Mouse (Mus musculus) hindbrain, embryonic 12.5 days (tissue): ENCODE data around the gene Hsd17b2. TPM values are rescaled to one million over a fixed set of nuclear protein-coding genes. Genes with fewer than 3 reads are reported as not detected.

ENCODE experiments used
- ATAC-seq: fragments of 200-750 bp; cut with Nextera tagmentation; 2 replicates; pipeline ENCODE4 v1.8.0; 2017; ENCODE audit warnings: moderate TSS enrichment; ENCODE audit not compliant: low FRiP score
- H3K27ac ChIP-seq: fragments of 300-500 bp; sonication (generic); 2 replicates; pipeline ENCODE4 v1.5.1; 2016; ENCODE audit warnings: mild to moderate bottlenecking
- H3K27me3 ChIP-seq: fragments of 300-500 bp; sonication (generic); 2 replicates; pipeline ENCODE4 v1.6.1; 2016; ENCODE audit warnings: mild to moderate bottlenecking
- H3K36me3 ChIP-seq: fragments of 300-500 bp; sonication (generic); 2 replicates; pipeline ENCODE4 v1.6.1; 2016; ENCODE audit warnings: mild to moderate bottlenecking
- H3K4me1 ChIP-seq: fragments of 300-500 bp; sonication (generic); 2 replicates; pipeline ENCODE4 v1.6.1; 2016
- H3K4me2 ChIP-seq: fragments of 300-500 bp; sonication (generic); replicated peaks from 2 replicates; pipeline ENCODE4 v1.6.1; 2016; ENCODE audit warnings: mild to moderate bottlenecking
- H3K4me3 ChIP-seq: fragments of 300-500 bp; sonication (generic); 2 replicates; pipeline ENCODE4 v1.5.1; 2016; ENCODE audit warnings: mild to moderate bottlenecking
- H3K9ac ChIP-seq: fragments of 300-500 bp; sonication (generic); 2 replicates; pipeline ENCODE4 v1.6.1; 2016; ENCODE audit warnings: mild to moderate bottlenecking, moderate library complexity
- H3K9me3 ChIP-seq: fragments of 300-500 bp; sonication (generic); replicated peaks from 2 replicates; pipeline ENCODE4 v1.6.1; 2016; ENCODE audit warnings: mild to moderate bottlenecking
- WGBS: fragments of 180-500 bp; shearing (Covaris S2); methylation state at CpG from one replicate; pipeline ENCODE4 v1.1.7; 2016; 5-methylcytosine and 5-hydroxymethylcytosine counted together
- polyA plus RNA-seq: library from polyadenylated mRNA; unstranded; fragments of >200 nt; fragmentation: Nextera tagmentation; extraction: Ambion mirVana; gene quantifications from 2 replicates; pipeline ENCODE4 v1.2.1, GENCODE M21; 2016

Hsd17b2 gene
- polyA plus RNA-seq, 1 experiment from 2014 or later = not detected

DNA sequence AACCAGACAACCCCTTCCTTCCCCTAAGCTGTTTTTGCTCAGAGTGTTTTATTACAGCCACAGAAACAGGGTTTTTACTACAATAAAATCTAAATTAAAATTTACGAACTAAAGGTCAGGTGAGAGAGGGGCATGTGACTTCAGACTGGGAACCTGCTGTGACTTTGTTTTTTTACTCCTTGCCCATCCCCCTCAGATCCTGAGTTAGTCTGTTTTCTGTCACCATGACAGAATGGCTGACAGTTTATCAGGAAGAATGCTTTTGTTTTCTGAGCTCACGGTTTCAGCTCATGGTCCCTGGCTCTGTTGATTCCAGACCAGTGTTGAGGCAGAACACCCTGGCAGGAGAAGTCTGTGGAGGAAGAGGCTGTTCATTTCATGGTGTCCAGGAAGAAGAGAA is 47.7 kb downstream of the Hsd17b2 start:
- 44% methylated on average over 2 of the region's 2 CpGs for WGBS
- H3K9me3 ChIP-seq = no peaks in the 10 kb centered on the region
- no peak overlapping the region for H3K27ac ChIP-seq

DNA sequence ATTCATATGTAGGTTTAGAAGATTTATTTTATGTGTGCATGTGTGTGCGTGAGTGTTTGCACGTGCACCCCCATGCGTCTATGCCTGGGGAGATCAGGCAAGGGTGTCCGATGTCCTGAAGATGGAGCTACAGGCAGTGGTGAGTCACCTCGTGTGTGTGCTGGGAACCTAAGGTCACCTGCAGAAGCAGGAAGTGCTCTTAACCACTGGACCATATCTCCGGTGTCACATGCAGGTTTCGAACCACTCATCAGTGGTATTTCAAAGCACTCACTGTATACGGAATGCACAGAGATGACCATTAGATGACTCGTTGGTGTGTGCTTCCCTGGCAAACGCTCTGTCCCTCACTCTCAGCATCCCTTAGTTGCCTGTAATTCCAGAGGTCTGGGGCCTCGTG is 56.2 kb downstream of the Hsd17b2 start:
- H3K4me2 ChIP-seq = no peak overlapping the region
- H3K27ac ChIP-seq = no peak overlapping the region
- ATAC-seq = no peak
- H3K36me3 ChIP-seq = no peaks in the 10 kb centered on the region
- 85% methylated on average over 11 of the region's 11 CpGs for WGBS
- H3K9me3 ChIP-seq = no peaks in the 10 kb centered on the region; the same call in 1 of the 2 replicates
- no peaks in the 10 kb centered on the region for H3K27me3 ChIP-seq
- no peaks in the 10 kb centered on the region for H3K4me1 ChIP-seq
- no peak overlapping the region for H3K9ac ChIP-seq
- no peak overlapping the region for H3K4me3 ChIP-seq

More for the DNA sequence above, 47.7 kb downstream of the Hsd17b2 start:
- no peak for ATAC-seq
- no peak overlapping the region for H3K4me3 ChIP-seq
- no peaks in the 10 kb centered on the region for H3K36me3 ChIP-seq
- H3K4me2 ChIP-seq = no peak overlapping the region
- no peaks in the 10 kb centered on the region for H3K4me1 ChIP-seq
- H3K27me3 ChIP-seq = no peaks in the 10 kb centered on the region
- H3K9ac ChIP-seq = no peak overlapping the region

DNA sequence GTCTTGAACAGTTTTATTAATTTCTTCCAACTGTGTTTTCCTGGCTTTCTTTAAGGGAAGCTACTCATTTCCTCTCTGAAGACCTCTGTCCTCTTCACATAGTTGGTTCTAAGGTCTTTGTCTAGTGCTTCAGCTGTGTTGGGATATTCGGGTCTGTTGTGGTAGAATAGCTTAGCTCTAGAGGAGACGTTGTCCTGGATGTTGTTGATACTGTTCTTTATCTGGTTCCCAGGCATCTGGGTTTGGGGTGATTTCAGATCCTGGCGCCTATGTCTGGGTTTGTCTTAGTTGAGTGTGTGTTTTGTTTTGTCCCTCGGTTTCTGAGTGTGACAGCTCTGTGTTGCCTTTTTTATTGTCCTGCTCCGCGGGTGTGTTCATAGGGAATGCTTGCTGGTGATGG is 61.1 kb downstream of the Hsd17b2 start:
- no peaks in the 10 kb centered on the region; the same call in 1 of the 2 replicates for H3K9me3 ChIP-seq
- no peaks in the 10 kb centered on the region for H3K4me1 ChIP-seq
- WGBS = 80% methylated on average over 6 of the region's 6 CpGs
- no peaks in the 10 kb centered on the region for H3K27me3 ChIP-seq
- no peak for ATAC-seq
- H3K4me2 ChIP-seq = no peak overlapping the region
- H3K4me3 ChIP-seq = no peak overlapping the region
- no peak overlapping the region for H3K27ac ChIP-seq
- no peak overlapping the region for H3K9ac ChIP-seq
- H3K36me3 ChIP-seq = no peaks in the 10 kb centered on the region

DNA sequence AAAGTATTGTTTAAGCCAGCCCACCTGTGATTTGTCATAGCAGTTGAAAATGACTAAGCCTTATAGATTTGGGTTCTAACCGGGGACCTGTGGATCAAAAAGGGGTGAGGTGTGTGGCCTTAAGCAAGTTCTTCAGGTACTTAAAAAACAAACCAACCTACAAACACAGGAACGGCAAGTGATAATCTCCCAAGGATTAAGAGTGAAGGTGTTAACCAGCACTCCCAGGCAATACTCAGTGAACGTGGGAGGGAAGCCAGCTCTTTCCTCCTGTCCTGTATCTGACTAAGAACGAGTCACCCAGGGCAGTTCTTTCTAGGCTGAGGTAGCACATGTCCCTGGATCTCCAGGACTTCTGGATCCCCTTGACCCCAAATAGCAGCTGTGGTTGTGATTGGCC is 62.9 kb downstream of the Hsd17b2 start:
- no peak overlapping the region for H3K4me3 ChIP-seq
- WGBS = 78% methylated on average over 4 of the region's 4 CpGs
- H3K4me1 ChIP-seq = no peaks in the 10 kb centered on the region
- no peaks in the 10 kb centered on the region for H3K36me3 ChIP-seq
- no peak for ATAC-seq
- H3K4me2 ChIP-seq = no peak overlapping the region
- H3K27me3 ChIP-seq = no peaks in the 10 kb centered on the region
- no peak overlapping the region for H3K9ac ChIP-seq
- H3K27ac ChIP-seq = no peak overlapping the region
- no peaks in the 10 kb centered on the region; the same call in 1 of the 2 replicates for H3K9me3 ChIP-seq

DNA sequence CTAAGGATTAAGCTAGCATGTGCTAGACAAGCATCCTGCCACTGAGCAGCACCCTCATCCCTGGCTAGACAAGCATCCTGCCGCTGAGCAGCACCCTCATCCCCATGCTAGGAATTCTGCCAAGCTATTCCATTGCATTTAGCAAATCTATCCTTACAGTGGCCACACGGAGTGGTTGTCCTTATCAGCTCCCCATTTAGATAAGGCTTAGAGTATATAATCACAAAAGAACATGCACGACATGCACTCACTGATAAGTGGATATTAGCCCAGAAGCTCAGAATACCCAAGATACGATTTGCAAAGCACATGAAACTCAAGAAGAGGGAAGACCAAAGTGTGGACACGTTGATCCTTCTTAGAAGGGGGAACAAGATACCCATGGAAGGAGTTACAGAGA is 64.2 kb downstream of the Hsd17b2 start:
- H3K4me1 ChIP-seq = no peaks in the 10 kb centered on the region
- H3K4me2 ChIP-seq = no peak overlapping the region
- 86% methylated on average over 5 of the region's 5 CpGs for WGBS
- no peak for ATAC-seq
- no peaks in the 10 kb centered on the region for H3K36me3 ChIP-seq
- H3K27me3 ChIP-seq = no peaks in the 10 kb centered on the region
- no peaks in the 10 kb centered on the region; the same call in 1 of the 2 replicates for H3K9me3 ChIP-seq
- no peak overlapping the region for H3K9ac ChIP-seq
- no peak overlapping the region for H3K4me3 ChIP-seq
- no peak overlapping the region for H3K27ac ChIP-seq

DNA sequence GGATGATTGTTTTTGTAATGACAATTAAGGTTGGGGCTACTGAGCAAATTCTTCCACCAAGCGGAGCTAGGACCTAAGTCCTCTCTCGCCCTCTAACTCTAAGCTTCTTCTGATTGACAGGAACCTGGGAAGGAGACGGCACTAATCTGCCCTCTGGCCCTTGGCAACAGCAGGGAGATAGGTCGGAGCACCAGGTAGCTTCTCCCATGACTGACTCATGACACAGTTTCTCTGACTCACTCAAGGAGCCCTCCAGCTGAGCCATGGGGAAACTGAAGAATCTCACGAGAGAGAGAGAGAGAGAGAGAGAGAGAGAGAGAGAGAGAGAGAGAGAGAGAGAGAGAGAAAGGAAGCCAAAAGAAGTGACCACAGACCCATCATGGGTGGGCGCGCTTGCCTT is 67.3 kb downstream of the Hsd17b2 start:
- 74% methylated on average over 7 of the region's 7 CpGs for WGBS
- Histone ChIP-seq H3K4me1 (no peaks in the 10 kb centered on the region), H3K9me3 (no peaks in the 10 kb centered on the region), H3K9ac (no peak overlapping the region), H3K36me3 (no peaks in the 10 kb centered on the region), H3K4me3 (no peak overlapping the region), H3K4me2 (no peak overlapping the region), H3K27ac (no peak overlapping the region), H3K27me3 (no peaks in the 10 kb centered on the region)
- ATAC-seq = no peak

DNA sequence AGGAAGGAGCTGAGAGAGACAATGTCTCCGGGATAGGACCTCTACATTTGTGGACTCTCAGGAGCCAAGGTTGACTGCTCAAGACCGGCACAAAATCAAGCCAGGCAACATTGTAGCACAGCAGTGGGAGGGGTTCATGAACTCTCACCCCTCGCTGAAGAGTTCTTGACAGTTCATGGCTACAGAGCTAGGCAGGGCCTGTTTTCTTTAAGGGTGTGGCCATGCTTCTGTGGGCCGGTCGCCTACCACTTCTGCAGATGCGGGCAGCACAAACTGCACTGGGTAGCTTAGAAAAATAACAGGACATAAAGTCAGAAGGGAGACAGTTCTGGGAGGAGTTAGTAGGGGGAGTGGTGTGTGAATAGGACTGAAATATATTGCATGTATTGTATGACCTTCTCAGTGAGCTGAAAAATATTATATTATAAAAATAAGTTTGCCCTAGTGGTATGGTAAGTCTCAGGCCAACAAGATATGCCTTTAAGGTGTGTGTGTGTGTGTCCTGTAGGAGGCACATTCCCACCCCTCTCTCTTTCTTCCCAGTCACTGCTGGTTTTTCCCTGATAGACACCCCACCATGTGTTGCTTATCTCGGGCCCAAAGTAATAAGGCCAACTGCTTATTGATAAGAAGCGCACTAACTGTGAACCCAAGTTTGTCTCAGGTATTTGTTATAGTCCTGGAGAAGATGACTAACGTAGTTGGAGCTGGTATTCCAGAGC is 69.6 kb downstream of the Hsd17b2 start:
- no peaks in the 10 kb centered on the region for H3K36me3 ChIP-seq
- WGBS = 87% methylated on average over 9 of the region's 9 CpGs
- H3K9ac ChIP-seq = no peak overlapping the region

DNA sequence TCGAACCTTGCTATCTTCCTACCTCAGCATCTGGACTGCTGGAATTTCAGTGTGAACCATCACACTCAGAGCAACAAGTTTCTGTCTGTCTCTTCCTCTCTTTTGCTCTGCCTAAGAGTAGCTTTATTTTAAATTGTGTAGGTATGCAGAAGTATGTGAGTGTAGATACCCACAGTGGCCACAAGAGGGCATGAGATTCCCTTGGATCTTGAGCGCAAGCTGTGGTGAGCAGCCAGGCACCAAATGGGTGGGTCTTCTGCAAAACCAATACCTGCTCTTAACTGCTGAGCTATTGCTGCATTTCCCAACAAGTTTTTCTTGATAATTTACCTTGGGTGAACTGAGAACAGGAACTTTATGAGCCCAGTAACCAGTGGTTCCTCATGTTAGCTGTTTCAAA is 70.4 kb downstream of the Hsd17b2 start:
- H3K27ac ChIP-seq = no peak overlapping the region
- no peak for ATAC-seq
- H3K4me2 ChIP-seq = no peak overlapping the region
- WGBS = 60% methylated on average over 2 of the region's 2 CpGs
- H3K27me3 ChIP-seq = no peaks in the 10 kb centered on the region
- H3K4me1 ChIP-seq = no peaks in the 10 kb centered on the region
- no peak overlapping the region for H3K9ac ChIP-seq
- no peaks in the 10 kb centered on the region for H3K36me3 ChIP-seq
- no peaks in the 10 kb centered on the region; the same call in 1 of the 2 replicates for H3K9me3 ChIP-seq
- no peak overlapping the region for H3K4me3 ChIP-seq

More for the DNA sequence above, 69.6 kb downstream of the Hsd17b2 start:
- no peak for ATAC-seq
- H3K4me1 ChIP-seq = no peaks in the 10 kb centered on the region
- H3K27ac ChIP-seq = no peak overlapping the region
- H3K27me3 ChIP-seq = no peaks in the 10 kb centered on the region
- H3K4me2 ChIP-seq = no peak overlapping the region
- H3K9me3 ChIP-seq = no peaks in the 10 kb centered on the region; the same call in 1 of the 2 replicates
- no peak overlapping the region for H3K4me3 ChIP-seq

DNA sequence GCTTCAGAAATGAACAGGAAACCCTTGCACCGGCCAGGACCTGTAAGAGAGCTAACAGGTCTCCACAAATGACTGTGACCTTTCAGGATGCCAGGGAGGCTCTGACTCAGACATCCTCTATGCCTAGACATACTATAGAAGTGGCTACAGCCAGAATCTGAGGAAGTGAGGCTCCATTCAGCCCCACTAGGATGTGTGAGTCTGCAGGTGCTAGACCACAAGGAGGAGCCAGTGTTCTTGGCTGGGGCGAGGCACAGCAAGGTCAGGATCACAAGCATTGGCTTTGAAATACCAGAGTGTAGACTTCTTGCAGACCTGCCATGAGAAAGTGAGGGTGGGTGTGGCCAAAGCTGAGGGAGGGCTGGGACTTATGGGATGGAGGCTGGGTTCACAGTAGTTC is 70.9 kb downstream of the Hsd17b2 start:
- Histone ChIP-seq H3K9me3 (no peaks in the 10 kb centered on the region; the same call in 1 of the 2 replicates), H3K27me3 (no peaks in the 10 kb centered on the region), H3K36me3 (no peaks in the 10 kb centered on the region), H3K4me2 (no peak overlapping the region), H3K9ac (no peak overlapping the region), H3K4me3 (no peak overlapping the region), H3K27ac (no peak overlapping the region), H3K4me1 (no peaks in the 10 kb centered on the region)
- WGBS = 49% methylated on average over 2 of the region's 2 CpGs
- no peak for ATAC-seq

DNA sequence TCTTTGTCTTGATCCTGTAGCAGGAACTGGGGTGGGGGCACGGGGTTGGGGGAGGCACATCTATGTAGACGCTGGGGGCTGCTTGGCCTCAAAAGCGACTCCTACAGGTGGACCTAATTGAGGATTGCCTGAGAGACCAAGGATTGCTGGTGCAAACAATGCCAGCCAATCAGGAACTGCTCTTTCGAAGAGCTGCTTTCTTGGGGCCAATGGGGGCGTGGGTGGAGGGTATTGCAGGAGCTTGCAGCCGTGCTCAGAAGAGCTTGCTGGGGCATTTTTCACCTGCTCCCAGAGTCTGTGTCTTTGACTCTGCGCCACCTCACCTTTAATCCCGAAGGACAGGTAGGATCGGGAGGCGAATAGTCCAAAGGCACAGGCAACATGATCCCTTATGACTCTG is 73.9 kb downstream of the Hsd17b2 start:
- no peaks in the 10 kb centered on the region for H3K27me3 ChIP-seq
- H3K4me2 ChIP-seq = no peak overlapping the region
- H3K4me3 ChIP-seq = no peak overlapping the region
- no peaks in the 10 kb centered on the region for H3K4me1 ChIP-seq
- H3K27ac ChIP-seq = no peak overlapping the region
- no peaks in the 10 kb centered on the region; the same call in 1 of the 2 replicates for H3K9me3 ChIP-seq
- no peak for ATAC-seq
- 47% methylated on average over 10 of the region's 10 CpGs for WGBS
- no peak overlapping the region for H3K9ac ChIP-seq
- no peaks in the 10 kb centered on the region for H3K36me3 ChIP-seq

DNA sequence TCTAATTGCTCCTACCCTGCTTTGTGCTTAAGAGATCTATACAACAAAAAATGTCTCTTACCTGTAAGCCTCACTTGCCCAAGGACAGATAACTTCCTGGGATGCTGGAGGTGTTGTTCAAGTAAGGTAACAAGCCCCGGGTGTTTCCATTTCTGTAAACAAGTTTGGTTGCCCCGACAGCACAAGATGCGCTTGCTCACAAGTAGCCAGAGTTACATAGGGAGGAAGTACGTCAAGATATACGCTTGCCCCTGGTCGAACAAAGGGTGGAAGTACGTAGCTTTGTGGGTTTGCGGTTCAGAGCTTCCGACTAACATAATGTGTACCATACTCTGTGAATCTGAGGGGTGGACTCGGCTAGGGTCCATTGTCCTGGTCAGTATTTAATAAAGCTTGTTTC is 74.4 kb downstream of the Hsd17b2 start:
- no peaks in the 10 kb centered on the region for H3K36me3 ChIP-seq
- no peaks in the 10 kb centered on the region for H3K27me3 ChIP-seq
- WGBS = 86% methylated on average over 10 of the region's 10 CpGs
- H3K4me3 ChIP-seq = no peak overlapping the region
- no peak overlapping the region for H3K27ac ChIP-seq
- no peak overlapping the region for H3K9ac ChIP-seq
- ATAC-seq = no peak
- H3K4me2 ChIP-seq = no peak overlapping the region
- no peaks in the 10 kb centered on the region; the same call in 1 of the 2 replicates for H3K9me3 ChIP-seq
- H3K4me1 ChIP-seq = no peaks in the 10 kb centered on the region

DNA sequence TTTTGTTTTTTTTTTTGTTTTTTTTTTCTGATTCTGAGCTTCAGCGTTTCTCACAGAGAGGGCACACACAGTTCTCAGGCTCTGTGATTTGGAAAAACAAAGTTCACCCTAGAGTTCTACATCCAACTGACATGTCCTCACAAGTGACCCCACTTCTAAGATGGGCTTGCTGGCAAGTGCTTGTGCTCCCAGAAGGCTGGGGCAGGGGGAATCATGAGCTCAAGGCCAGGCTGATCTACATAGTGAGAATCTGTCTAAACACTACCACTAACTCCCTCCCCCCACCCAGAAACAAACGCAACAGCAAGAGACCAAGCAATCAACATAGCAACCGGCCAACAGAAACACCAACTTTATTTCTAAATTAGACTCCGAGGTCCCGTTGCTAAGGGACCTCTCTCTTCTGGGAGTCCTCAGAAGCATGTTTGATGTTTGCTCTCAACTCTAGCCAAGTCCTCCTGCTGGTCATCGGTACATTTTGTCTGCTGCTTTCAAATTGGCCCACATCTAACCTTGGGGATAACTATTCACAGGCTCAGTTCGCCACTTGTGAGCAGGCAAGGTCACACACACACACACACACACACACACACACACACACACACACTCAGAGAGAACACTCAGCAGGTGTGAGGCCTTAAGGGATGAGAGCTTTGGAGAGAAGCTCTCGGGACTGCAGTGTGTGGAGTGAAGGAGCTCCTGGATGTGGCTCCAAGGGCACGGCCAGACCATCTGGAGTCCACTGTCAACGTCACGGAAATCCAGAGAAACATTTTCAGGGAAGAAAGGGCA is 77.0 kb downstream of the Hsd17b2 start:
- ATAC-seq = no peak
- 79% methylated on average over 11 of the region's 11 CpGs for WGBS
- H3K4me3 ChIP-seq = no peak overlapping the region

More for the DNA sequence above, 77.0 kb downstream of the Hsd17b2 start:
- Histone ChIP-seq H3K9ac (no peak overlapping the region), H3K9me3 (no peaks in the 10 kb centered on the region; the same call in 1 of the 2 replicates), H3K4me2 (no peak overlapping the region), H3K36me3 (no peaks in the 10 kb centered on the region), H3K27ac (no peak overlapping the region), H3K27me3 (no peaks in the 10 kb centered on the region), H3K4me1 (no peaks in the 10 kb centered on the region)
